Mouse (Mus musculus): ENCODE measurements at regions not wholly inside any gene's neighbourhood (a gene's known extent, or its start where the extent isn't known, plus 50 kb on each side); places are given as distances from the start of the nearest gene placed in this dataset.

GRCm38 (mm10) chr2:57453896-57454679, 216.7 kb downstream of the Gpd2 start:
- TF ChIP-seq CTCF (IDR thresholded peaks at IDR 0.05; ENCODE audit: low read depth): no peak
- TF ChIP-seq EP300 (IDR thresholded peaks at IDR 0.05; ENCODE audit: low read depth): no peak

Measured in liver, embryonic 14.5 days (tissue).